ENCODE assay signal across 26 mouse cellular contexts in the genomic region with DNA sequence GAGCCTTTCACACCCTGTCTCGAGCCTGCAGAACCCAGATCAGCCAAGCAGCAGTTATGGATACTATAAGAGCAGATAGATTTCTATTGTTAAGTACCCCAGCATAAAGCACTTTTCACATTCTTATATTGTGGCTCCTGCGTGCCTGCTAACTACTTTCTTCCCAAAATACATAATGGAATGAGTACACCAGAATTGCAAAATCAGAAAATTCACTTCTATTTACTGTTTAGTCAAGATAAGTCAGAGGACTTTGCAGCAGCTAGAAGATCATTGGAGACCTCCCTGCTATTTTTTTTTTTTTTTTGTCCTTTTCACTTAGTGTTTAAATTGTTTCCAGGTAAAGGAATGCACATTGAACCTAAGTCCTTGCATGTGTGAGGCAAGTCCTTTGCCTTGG.
"Had no signal": no experiment of that assay in that cellular context is flagged by ENCODE, and none has a peak within 500 bp of the region (broad histone marks: within the 10 kb centered on the region; RNA-seq: fewer than 3 reads in every experiment).

No protein-coding gene starts in this region.

- ATAC-seq: liver, embryonic 12.5 days; liver, postnatal 0 days; midbrain, embryonic 13.5 days; midbrain, embryonic 15.5 days; midbrain, embryonic 16.5 days had no signal

- H3K4me2 ChIP-seq: limb, embryonic 12.5 days; limb, embryonic 13.5 days; limb, embryonic 15.5 days; liver, embryonic 11.5 days; liver, embryonic 12.5 days; liver, embryonic 13.5 days; liver, embryonic 15.5 days; lung, embryonic 14.5 days; lung, embryonic 15.5 days; midbrain, embryonic 11.5 days; midbrain, embryonic 12.5 days; midbrain, embryonic 13.5 days; midbrain, embryonic 15.5 days; neural tube, embryonic 12.5 days had no signal

- H3K27ac ChIP-seq: left cerebral cortex, adult 2 months; limb, embryonic 10.5 days; limb, embryonic 12.5 days; limb, embryonic 13.5 days; limb, embryonic 15.5 days; liver, embryonic 12.5 days; liver, embryonic 13.5 days; liver, embryonic 14.5 days; liver, embryonic 15.5 days; lung, embryonic 15.5 days; macrophage; midbrain, embryonic 10.5 days; midbrain, embryonic 12.5 days; midbrain, embryonic 13.5 days; midbrain, embryonic 15.5 days; neural tube, embryonic 12.5 days had no signal

- H3K9ac ChIP-seq: limb, embryonic 12.5 days; limb, embryonic 13.5 days; limb, embryonic 15.5 days; liver, embryonic 12.5 days; liver, embryonic 13.5 days; liver, embryonic 14.5 days; liver, embryonic 15.5 days; liver, postnatal 0 days; lung, embryonic 14.5 days; lung, embryonic 15.5 days; midbrain, embryonic 12.5 days; midbrain, embryonic 13.5 days; midbrain, embryonic 15.5 days; neural tube, embryonic 12.5 days had no signal

- H3K9me3 ChIP-seq: limb, embryonic 10.5 days; limb, embryonic 12.5 days; limb, embryonic 13.5 days; limb, embryonic 15.5 days; liver, embryonic 12.5 days; liver, embryonic 13.5 days; liver, embryonic 15.5 days; lung, embryonic 15.5 days; megakaryocyte, embryonic 14.5 days; midbrain, embryonic 10.5 days; midbrain, embryonic 12.5 days; midbrain, embryonic 13.5 days; midbrain, embryonic 15.5 days; neural tube, embryonic 12.5 days had no signal

- H3K36me3 ChIP-seq: limb, embryonic 10.5 days; limb, embryonic 12.5 days; limb, embryonic 13.5 days; limb, embryonic 15.5 days; liver, embryonic 12.5 days; liver, embryonic 13.5 days; liver, embryonic 15.5 days; lung, embryonic 15.5 days; midbrain, embryonic 10.5 days; midbrain, embryonic 12.5 days; midbrain, embryonic 13.5 days; midbrain, embryonic 15.5 days; neural tube, embryonic 12.5 days had no signal

- H3K4me3 ChIP-seq: left cerebral cortex, adult 2 months; limb, embryonic 10.5 days; limb, embryonic 12.5 days; limb, embryonic 13.5 days; limb, embryonic 15.5 days; liver, embryonic 12.5 days; liver, embryonic 13.5 days; liver, embryonic 15.5 days; lung, embryonic 15.5 days; megakaryocyte, embryonic 14.5 days; midbrain, embryonic 10.5 days; midbrain, embryonic 12.5 days; midbrain, embryonic 13.5 days; midbrain, embryonic 15.5 days; myocyte; neural tube, embryonic 12.5 days had no signal

- H3K4me1 ChIP-seq: limb, embryonic 10.5 days; limb, embryonic 12.5 days; limb, embryonic 13.5 days; limb, embryonic 15.5 days; midbrain, embryonic 10.5 days; midbrain, embryonic 12.5 days; midbrain, embryonic 13.5 days; midbrain, embryonic 15.5 days; neural tube, embryonic 12.5 days had no signal

- DNase-seq: left cerebral cortex, postnatal 4 days; liver; liver, embryonic 13.5 days; liver, postnatal 0 days; midbrain, embryonic 14.5 days had no signal

- H3K27me3 ChIP-seq: limb, embryonic 12.5 days; limb, embryonic 13.5 days; limb, embryonic 15.5 days; liver, embryonic 12.5 days; liver, embryonic 13.5 days; liver, embryonic 15.5 days; megakaryocyte, embryonic 14.5 days; midbrain, embryonic 12.5 days; midbrain, embryonic 13.5 days; midbrain, embryonic 15.5 days; neural tube, embryonic 12.5 days had no signal
